8 mouse cellular contexts compared by ENCODE assay signal in the genomic region with DNA sequence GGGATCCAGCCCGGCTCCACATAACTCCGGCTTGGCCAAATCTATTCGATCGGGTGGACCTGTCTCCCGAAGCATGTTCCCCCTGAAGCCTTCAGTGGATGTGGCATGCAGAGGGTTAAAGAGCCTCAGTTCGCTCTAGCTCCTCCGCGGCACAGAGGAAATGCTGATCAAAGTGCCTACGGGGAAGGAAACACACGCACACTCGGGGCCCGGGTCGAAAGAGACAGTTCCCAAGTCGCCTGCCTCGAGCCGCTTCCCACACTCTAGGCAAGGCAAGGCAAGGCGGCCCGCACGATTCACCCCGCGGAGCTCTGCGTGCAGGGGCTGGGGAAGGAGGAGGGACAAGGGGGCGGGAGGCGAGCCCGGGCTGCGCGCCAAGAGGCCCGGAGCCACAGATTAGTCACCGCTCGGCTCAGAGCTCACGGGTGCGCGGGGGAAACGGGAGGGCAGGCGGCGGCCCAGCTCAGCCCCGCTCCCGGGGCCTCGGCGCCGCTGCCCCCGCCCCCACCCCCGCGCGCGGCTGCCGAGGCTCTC.
DNase-seq lines count a peak whose midpoint lies in the region; ATAC-seq and TF ChIP-seq lines count a peak whose summit lies in the region.

No protein-coding gene starts in this region.

- DNase-seq in MEL (ENCODE audit: low read depth, low spot score), result peak; percentile 88
- DNase-seq in cerebellum, adult 8-10 months, result peak; percentile 65
- peak; percentile 78 for DNase-seq in gastrocnemius, adult 18-20 months (ENCODE audit: low spot score)
- DNase-seq in left cerebral cortex, adult 11 months (ENCODE audit: low spot score), result peak; percentile 46
- DNase-seq in lung, postnatal 36 days, result peak; percentile 76
- peak; percentile 76 for DNase-seq in right cerebral cortex, adult 18-20 months
- peak; percentile 67 for DNase-seq in urinary bladder, postnatal 25 days (ENCODE audit: low spot score)

- TF ChIP-seq RAD21 in MEL (IDR thresholded peaks at IDR 0.05; ENCODE audit: low read depth, low read length), result no peak

- peaks cover 8 to 24% of the 10 kb centered on the region in 2 experiments for H3K4me1 ChIP-seq in MEL (ENCODE audit: control insufficient read depth in 1 of 2, insufficient read depth in 2 of 2, low read length in 2 of 2)
- H3K4me1 ChIP-seq in hindbrain, embryonic 13.5 days (replicated peaks), result peaks cover 46% of the 10 kb centered on the region

- H3K9me3 ChIP-seq in MEL (replicated peaks; ENCODE audit: insufficient read depth, low read length), result no peaks in the 10 kb centered on the region
- H3K9me3 ChIP-seq in hindbrain, embryonic 13.5 days, result no peaks in the 10 kb centered on the region

- peak; percentile 16 to 36; a peak in 3 of 4 replicates for TF ChIP-seq EP300 in MEL (IDR thresholded peaks at IDR 0.05; ENCODE audit: low read depth in 1 of 2, low read length in 2 of 2)

- peak overlapping the region; percentile 83 for H3K4me2 ChIP-seq in hindbrain, embryonic 13.5 days

- H3K27me3 ChIP-seq in MEL (ENCODE audit: control insufficient read depth in 1 of 2, insufficient read depth in 2 of 2, low read length in 2 of 2), result no peaks in the 10 kb centered on the region
- H3K27me3 ChIP-seq in hindbrain, embryonic 13.5 days, result peaks cover 90% of the 10 kb centered on the region

- H3K4me3 ChIP-seq in MEL (ENCODE audit: control insufficient read depth in 1 of 2, insufficient read depth in 1 of 2, low read depth in 2 of 2, low read length in 2 of 2), result peak overlapping the region; percentile 73 to 85; a peak in 3 of 4 replicates
- peak overlapping the region; percentile 49 for H3K4me3 ChIP-seq in hindbrain, embryonic 13.5 days

- peaks cover 0 to 22% of the 10 kb centered on the region in 2 experiments; a peak in 3 of 4 replicates for H3K36me3 ChIP-seq in MEL (ENCODE audit: control insufficient read depth in 1 of 2, insufficient read depth in 2 of 2, low read length in 2 of 2)
- H3K36me3 ChIP-seq in hindbrain, embryonic 13.5 days, result no peaks in the 10 kb centered on the region

- WGBS in hindbrain, embryonic 13.5 days, result 4% methylated on average over 45 of the region's 47 CpGs

- TF ChIP-seq POLR2A in MEL (IDR thresholded peaks at IDR 0.05; ENCODE audit: control insufficient read depth in 1 of 2, insufficient read depth in 1 of 2, low read depth in 1 of 2, low read length in 2 of 2, poor library complexity in 1 of 2), result peak in 1 of 2 experiments; percentile 46; a peak in 1 of 4 replicates

- peak; percentile 53 for ATAC-seq in hindbrain, embryonic 13.5 days (ENCODE audit: low FRiP score)

- H3K9ac ChIP-seq in MEL (ENCODE audit: control insufficient read depth, low read depth, low read length, poor library complexity, severe bottlenecking), result peak overlapping the region; percentile 87
- peak overlapping the region; percentile 75 for H3K9ac ChIP-seq in hindbrain, embryonic 13.5 days

- peak overlapping the region; percentile 69 for H3K27ac ChIP-seq in MEL (ENCODE audit: control insufficient read depth, low read depth, low read length)
- H3K27ac ChIP-seq in hindbrain, embryonic 13.5 days, result peak overlapping the region; percentile 96

- no peak for TF ChIP-seq CTCF in MEL (IDR thresholded peaks at IDR 0.05 in 2 of 3, conservative IDR thresholded peaks at IDR 0.05 in 1 of 3; ENCODE audit: control insufficient read depth in 1 of 3, insufficient read depth in 1 of 3, low read depth in 2 of 3, low read length in 3 of 3, poor library complexity in 1 of 3, severe bottlenecking in 1 of 3)

- H3K79me2 ChIP-seq in MEL (ENCODE audit: control insufficient read depth, insufficient read depth, low read length, poor library complexity), result peaks cover 31% of the 10 kb centered on the region

TF ChIP-seq in MEL, 35 proteins besides CTCF, POLR2A, EP300 and RAD21:
- 0 out of 2 replicates have a peak, but pooled peaks have one; percentile 35 for TF ChIP-seq MAX (IDR thresholded peaks at IDR 0.05; ENCODE audit: low read length)
- peak; percentile 50 for TF ChIP-seq TCF12 (IDR thresholded peaks at IDR 0.05; ENCODE audit: low read depth, low read length)
- no peak for TF ChIP-seq POLR2AphosphoS5 (IDR thresholded peaks at IDR 0.05; ENCODE audit: borderline replicate concordance, low read depth, low read length)
- TF ChIP-seq ELF1 (IDR thresholded peaks at IDR 0.05; ENCODE audit: low read depth, low read length), result no peak
- TF ChIP-seq MXI1 (IDR thresholded peaks at IDR 0.05; ENCODE audit: low read depth, low read length), result peak; percentile 60; the same call in 1 of the 2 replicates
- peak; percentile 48; the same call in 1 of the 2 replicates for TF ChIP-seq BHLHE40 (IDR thresholded peaks at IDR 0.05; ENCODE audit: borderline replicate concordance, low read depth, low read length)
- no peak for TF ChIP-seq MYC (IDR thresholded peaks at IDR 0.05; ENCODE audit: low read depth, low read length)
- TF ChIP-seq MAZ (IDR thresholded peaks at IDR 0.05; ENCODE audit: low read depth, low read length), result peak; percentile 80
- TF ChIP-seq UBTF (IDR thresholded peaks at IDR 0.05; ENCODE audit: borderline replicate concordance, insufficient read depth, low read depth, low read length), result peak; percentile 69; the same call in 1 of the 2 replicates
- TF ChIP-seq CHD2 (IDR thresholded peaks at IDR 0.05; ENCODE audit: low read length), result no peak
- TF ChIP-seq HCFC1 (IDR thresholded peaks at IDR 0.05; ENCODE audit: low read depth, low read length), result peak; percentile 16; the same call in 1 of the 2 replicates
- TF ChIP-seq KAT2A (conservative IDR thresholded peaks at IDR 0.05; ENCODE audit: low read depth, low read length), result no peak
- no peak for TF ChIP-seq MEF2A (IDR thresholded peaks at IDR 0.05; ENCODE audit: extremely low read depth, insufficient replicate concordance, low read depth, low read length, poor library complexity, severe bottlenecking)
- TF ChIP-seq SIN3A (IDR thresholded peaks at IDR 0.05; ENCODE audit: low read length), result peak; percentile 61; the same call in 1 of the 2 replicates
- TF ChIP-seq ZMIZ1 (IDR thresholded peaks at IDR 0.05; ENCODE audit: low read depth, low read length), result 0 out of 2 replicates have a peak, but pooled peaks have one; percentile 55
- no peak for TF ChIP-seq GATA1 (IDR thresholded peaks at IDR 0.05; ENCODE audit: low read depth, low read length)
- 0 out of 2 replicates have a peak, but pooled peaks have one; percentile 22 for TF ChIP-seq POLR2AphosphoS2 (IDR thresholded peaks at IDR 0.05; ENCODE audit: low read length)
- TF ChIP-seq JUND (IDR thresholded peaks at IDR 0.05; ENCODE audit: low read depth, low read length), result no peak
- TF ChIP-seq TBP (IDR thresholded peaks at IDR 0.05; ENCODE audit: low read depth, low read length), result no peak
- no peak for TF ChIP-seq NRF1 (IDR thresholded peaks at IDR 0.05; ENCODE audit: insufficient read depth, low read depth, low read length, poor library complexity, severe bottlenecking)
- 0 out of 2 replicates have a peak, but pooled peaks have one; percentile 69 for TF ChIP-seq CHD1 (IDR thresholded peaks at IDR 0.05; ENCODE audit: low read depth, low read length)
- no peak for TF ChIP-seq SMC3 (IDR thresholded peaks at IDR 0.05; ENCODE audit: low read depth, low read length)
- TF ChIP-seq NELFE (IDR thresholded peaks at IDR 0.05; ENCODE audit: low read depth, low read length), result peak; percentile 50

Comparison
In these comparisons a context has a peak if more than half of its experiments do, and no peak if none do; other contexts are left out.
1. Peak in every context shown above with its lines: DNase-seq, ATAC-seq, H3K4me3 ChIP-seq and H3K27ac ChIP-seq.